Mouse (Mus musculus): ENCODE data around the gene Gm11114. TPM values are rescaled to one million over a fixed set of nuclear protein-coding genes. Genes with fewer than 3 reads are reported as not detected.
A peak's percentile ranks its signal among the peaks of the same experiment; 100 is the strongest.

Gm11114 gene
- polyA plus RNA-seq, 1 experiment from 2014 or later, result not detected

DNA sequence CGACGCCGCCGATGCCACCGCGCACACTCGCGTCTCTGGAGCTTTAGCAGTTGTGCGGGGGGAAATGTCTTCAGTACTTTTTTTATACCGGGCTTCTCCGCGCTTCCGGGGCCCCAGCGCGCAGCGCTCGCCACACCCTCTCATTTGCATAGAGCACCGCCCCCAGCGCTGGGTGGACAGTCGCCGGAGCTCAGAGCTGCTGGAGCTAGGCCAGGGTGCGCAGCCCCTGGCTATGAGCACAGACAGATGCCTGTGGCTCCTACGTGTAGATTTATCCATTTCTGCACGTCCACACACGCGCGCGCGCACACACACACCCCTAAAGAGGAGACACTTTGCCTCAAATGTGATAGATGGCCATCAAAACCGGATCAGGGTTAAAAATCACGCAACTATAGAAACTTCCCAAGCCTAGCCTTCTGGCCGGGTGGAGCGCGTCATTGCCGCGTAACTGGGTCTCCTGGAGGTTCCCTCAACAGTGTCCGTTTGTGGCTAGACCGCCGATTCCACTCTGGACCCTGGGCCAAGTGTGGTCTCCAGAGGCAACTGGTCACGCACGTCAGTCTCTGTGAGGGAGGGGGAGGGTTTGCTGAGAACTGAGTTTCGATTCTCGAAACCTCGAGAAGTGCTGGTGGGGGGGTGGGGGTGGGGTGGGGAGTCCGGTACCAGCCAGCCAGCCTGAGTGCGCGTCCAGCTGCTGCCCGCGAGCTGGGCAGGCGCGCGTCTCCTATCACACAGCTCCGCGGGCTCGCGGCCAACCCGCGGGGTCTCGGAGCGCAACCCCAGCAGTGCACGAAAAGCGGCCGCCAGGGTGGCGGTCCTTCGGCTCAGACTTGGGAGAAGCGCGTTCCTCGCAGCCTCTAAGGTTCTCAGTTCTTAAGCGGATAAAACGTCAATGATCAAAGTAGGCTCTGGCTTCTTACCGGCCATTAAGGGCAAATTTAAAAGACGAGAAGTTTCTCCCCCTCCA, 15.0 kb downstream of the Gm11114 start, which contains the start of gene Tent5a:
TSS of gene Tent5a (minus strand) at position 107 of the 970 bp plus-strand sequence.
- H3K4me1 ChIP-seq, result peaks cover 18% of the 10 kb centered on the region; the same call in 1 of the 2 replicates
- peak; percentile 91 for ATAC-seq (ENCODE audit: insufficient number of reproducible peaks, low FRiP score, low TSS enrichment, low read depth)
- H3K36me3 ChIP-seq, result no peaks in the 10 kb centered on the region
- peak within 1 kb of the TSS; percentile 65 for H3K9ac ChIP-seq
- peak within 1 kb of the TSS; percentile 95 for H3K27ac ChIP-seq
- H3K27me3 ChIP-seq, result peaks cover 6% of the 10 kb centered on the region; the same call in 1 of the 2 replicates
- WGBS, result under 1% methylated on average over 72 of the region's 72 CpGs
- peak within 1 kb of the TSS; percentile 87 for H3K4me2 ChIP-seq
- peak within 1 kb of the TSS; percentile 72 for H3K4me3 ChIP-seq
- no peaks in the 10 kb centered on the region for H3K9me3 ChIP-seq

GRCm38 (mm10) chr9:85328259-85328658, 15.7 kb downstream of the Gm11114 start:
- Histone ChIP-seq H3K4me1 (peaks cover 18% of the 10 kb centered on the region; the same call in 1 of the 2 replicates), H3K27me3 (peaks cover 6% of the 10 kb centered on the region; the same call in 1 of the 2 replicates), H3K36me3 (no peaks in the 10 kb centered on the region), H3K27ac (peak overlapping the region; percentile 95), H3K4me2 (peak overlapping the region; percentile 87), H3K9me3 (no peaks in the 10 kb centered on the region), H3K4me3 (peak overlapping the region; percentile 72), H3K9ac (peak overlapping the region; percentile 65)
- peak; percentile 45 for ATAC-seq (ENCODE audit: insufficient number of reproducible peaks, low FRiP score, low TSS enrichment, low read depth)
- 3% methylated on average over 16 of the region's 16 CpGs for WGBS

GRCm38 (mm10) chr9:85331521-85331920, 18.9 kb downstream of the Gm11114 start:
- Histone ChIP-seq H3K4me2 (no peak overlapping the region), H3K27me3 (peaks cover 3% of the 10 kb centered on the region; the same call in 1 of the 2 replicates), H3K27ac (no peak overlapping the region), H3K9me3 (no peaks in the 10 kb centered on the region), H3K9ac (no peak overlapping the region), H3K4me3 (no peak overlapping the region), H3K4me1 (peaks cover 12% of the 10 kb centered on the region; the same call in 1 of the 2 replicates), H3K36me3 (no peaks in the 10 kb centered on the region)
- WGBS, result 83% methylated on average over 2 of the region's 2 CpGs
- ATAC-seq (ENCODE audit: insufficient number of reproducible peaks, low FRiP score, low TSS enrichment, low read depth), result no peak

- Histone ChIP-seq H3K9me3 (no peaks in the 10 kb centered on the region), H3K9ac (no peak overlapping the region), H3K4me3 (no peak overlapping the region), H3K36me3 (no peaks in the 10 kb centered on the region), H3K27me3 (no peaks in the 10 kb centered on the region), H3K27ac (no peak overlapping the region), H3K4me2 (no peak overlapping the region), H3K4me1 (no peaks in the 10 kb centered on the region)
- WGBS, result 88% methylated on average over 7 of the region's 7 CpGs
- ATAC-seq (ENCODE audit: insufficient number of reproducible peaks, low FRiP score, low TSS enrichment, low read depth), result no peak
Observed at GRCm38 (mm10) chr9:85336046-85336445, 23.5 kb downstream of the Gm11114 start.

DNA sequence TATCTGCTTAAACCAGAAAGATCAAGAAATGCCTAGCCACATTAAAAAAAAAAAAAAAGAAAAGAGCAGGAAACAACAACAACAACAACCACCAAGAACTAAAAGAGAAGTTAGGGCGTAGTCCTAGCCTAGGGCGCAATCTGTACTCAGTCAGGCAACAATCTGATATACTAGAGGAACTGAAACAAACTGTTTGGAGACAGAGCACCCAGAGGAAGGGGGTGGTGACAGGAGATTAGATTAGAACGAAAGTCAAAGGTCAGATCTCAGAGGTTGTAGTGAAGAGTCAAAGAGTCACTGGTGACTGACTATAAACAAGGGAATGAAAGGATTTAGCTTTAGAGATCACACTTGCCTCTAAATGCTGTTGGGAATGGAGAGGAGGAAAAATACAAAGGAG, 27.7 kb downstream of the Gm11114 start:
- Histone ChIP-seq H3K36me3 (no peaks in the 10 kb centered on the region), H3K27ac (no peak overlapping the region), H3K4me2 (no peak overlapping the region), H3K27me3 (no peaks in the 10 kb centered on the region), H3K4me1 (no peaks in the 10 kb centered on the region), H3K9ac (no peak overlapping the region), H3K9me3 (no peaks in the 10 kb centered on the region), H3K4me3 (no peak overlapping the region)
- WGBS, result 73% methylated on average over 3 of the region's 3 CpGs
- ATAC-seq (ENCODE audit: insufficient number of reproducible peaks, low FRiP score, low TSS enrichment, low read depth), result no peak

DNA sequence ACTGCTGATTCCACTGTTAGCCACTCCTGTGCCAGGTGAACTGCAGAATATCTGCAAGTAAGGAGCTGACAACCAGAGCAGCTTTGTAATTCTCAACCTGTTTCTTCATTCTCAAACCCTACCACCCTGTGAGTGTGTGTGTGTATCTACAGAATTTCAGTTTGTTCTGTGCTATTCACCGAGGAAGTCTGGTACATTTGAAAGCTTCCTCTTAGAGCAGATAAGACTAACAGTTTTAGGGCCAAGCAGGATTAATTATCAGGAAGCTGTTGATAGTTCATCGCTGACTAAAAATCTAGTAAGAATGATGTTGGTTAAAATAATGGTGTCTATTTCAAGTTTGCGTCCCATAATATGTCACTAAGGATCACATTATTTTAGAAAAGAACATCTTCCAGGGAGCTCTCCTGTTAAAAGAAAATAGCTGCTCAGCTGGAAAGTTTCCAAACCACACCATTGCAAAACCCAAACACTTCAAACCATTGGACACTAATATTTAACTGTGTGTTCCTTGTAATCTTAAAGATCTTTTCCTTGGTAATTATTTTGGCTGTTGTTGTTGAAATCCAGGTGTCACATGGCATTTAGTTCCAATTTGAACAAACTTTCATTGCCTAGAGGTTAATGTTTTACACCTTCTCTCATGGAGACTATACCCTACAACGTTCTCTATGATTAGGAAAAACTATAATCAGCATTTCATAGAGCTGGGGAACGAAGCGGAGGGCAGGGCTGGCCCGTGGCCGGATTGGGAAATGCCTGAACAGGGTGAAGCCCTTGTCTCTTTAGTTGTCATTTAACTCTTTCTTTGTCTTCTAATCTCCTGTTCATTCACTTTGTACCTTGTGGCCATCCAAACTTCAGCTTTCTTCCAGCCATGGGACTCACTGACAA, 30.6 kb downstream of the Gm11114 start:
- no peak overlapping the region for H3K4me2 ChIP-seq
- H3K36me3 ChIP-seq, result no peaks in the 10 kb centered on the region
- H3K9me3 ChIP-seq, result no peaks in the 10 kb centered on the region
- no peaks in the 10 kb centered on the region for H3K27me3 ChIP-seq
- no peaks in the 10 kb centered on the region for H3K4me1 ChIP-seq
- H3K4me3 ChIP-seq, result no peak overlapping the region
- WGBS, result 64% methylated on average over 8 of the region's 8 CpGs
- ATAC-seq (ENCODE audit: insufficient number of reproducible peaks, low FRiP score, low TSS enrichment, low read depth), result no peak
- no peak overlapping the region for H3K27ac ChIP-seq
- no peak overlapping the region for H3K9ac ChIP-seq

- H3K36me3 ChIP-seq, result no peaks in the 10 kb centered on the region
- no peak for ATAC-seq (ENCODE audit: insufficient number of reproducible peaks, low FRiP score, low TSS enrichment, low read depth)
- H3K9ac ChIP-seq, result no peak overlapping the region
Observed at GRCm38 (mm10) chr9:85347823-85348523, 35.4 kb downstream of the Gm11114 start.

DNA sequence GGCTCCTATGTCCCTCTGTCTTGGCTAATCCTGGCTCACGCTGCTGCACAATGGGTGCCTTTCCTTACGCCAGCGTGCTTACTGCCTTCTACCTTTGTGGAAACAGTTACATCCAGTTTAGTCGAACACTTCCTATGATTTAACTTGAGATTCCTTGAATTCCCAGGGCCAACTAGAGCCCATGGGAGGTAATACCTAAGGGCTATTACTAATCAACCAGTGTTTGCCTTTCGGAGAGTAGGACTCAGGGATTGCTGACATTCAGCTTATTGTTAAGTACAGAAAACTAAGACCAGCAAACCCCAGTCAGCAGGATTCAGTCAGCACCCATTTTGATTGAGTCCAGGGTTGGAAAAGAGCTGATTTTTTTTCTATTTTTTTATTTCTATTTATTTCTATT, 43.0 kb downstream of the Gm11114 start:
- Histone ChIP-seq H3K4me2 (no peak overlapping the region), H3K27ac (no peak overlapping the region), H3K27me3 (no peaks in the 10 kb centered on the region), H3K4me3 (no peak overlapping the region), H3K9me3 (no peaks in the 10 kb centered on the region), H3K9ac (no peak overlapping the region), H3K4me1 (no peaks in the 10 kb centered on the region), H3K36me3 (no peaks in the 10 kb centered on the region)
- 82% methylated on average over 5 of the region's 5 CpGs for WGBS
- ATAC-seq (ENCODE audit: insufficient number of reproducible peaks, low FRiP score, low TSS enrichment, low read depth), result no peak

More at GRCm38 (mm10) chr9:85347823-85348523, 35.4 kb downstream of the Gm11114 start:
- no peaks in the 10 kb centered on the region for H3K27me3 ChIP-seq
- WGBS, result 57% methylated on average over 10 of the region's 10 CpGs
- no peak overlapping the region for H3K4me3 ChIP-seq
- H3K4me2 ChIP-seq, result no peak overlapping the region
- no peaks in the 10 kb centered on the region for H3K9me3 ChIP-seq
- H3K4me1 ChIP-seq, result no peaks in the 10 kb centered on the region
- no peak overlapping the region for H3K27ac ChIP-seq

DNA sequence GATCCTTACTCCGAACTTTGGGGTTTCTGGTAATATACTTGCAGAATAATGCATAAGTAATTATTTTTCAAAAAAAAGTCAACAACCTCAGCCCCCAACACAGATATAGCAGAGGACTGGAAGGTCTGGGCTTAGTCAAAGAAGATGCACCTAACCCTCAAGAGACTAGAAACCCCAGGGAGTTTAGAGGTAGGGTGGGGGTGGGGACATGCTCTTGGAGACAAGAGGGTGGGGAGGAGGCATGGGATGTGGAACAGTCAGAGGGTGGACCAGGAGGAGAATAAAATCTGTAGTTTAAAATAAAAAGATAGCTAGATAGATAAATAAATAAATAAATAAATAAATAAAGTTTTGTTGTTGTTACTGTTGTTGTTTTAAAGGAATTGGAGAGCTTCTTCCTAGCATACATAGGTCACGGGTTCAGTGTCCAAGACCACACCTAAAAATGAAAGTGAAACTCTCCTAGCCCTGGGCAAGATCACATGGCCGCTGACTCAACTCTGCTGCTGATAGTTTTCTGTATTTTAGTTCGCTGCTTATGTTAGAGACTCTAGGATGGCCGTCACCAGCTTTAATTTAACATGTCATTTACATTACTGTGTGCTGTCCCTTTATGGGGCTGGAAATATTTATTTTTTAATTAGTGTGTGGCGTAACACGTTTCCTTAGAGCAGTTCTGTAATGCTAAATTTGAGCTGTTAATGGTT, 44.7 kb downstream of the Gm11114 start:
- no peaks in the 10 kb centered on the region for H3K27me3 ChIP-seq
- no peak overlapping the region for H3K27ac ChIP-seq
- H3K4me3 ChIP-seq, result no peak overlapping the region
- WGBS, result 66% methylated on average over 7 of the region's 7 CpGs
- H3K4me2 ChIP-seq, result no peak overlapping the region
- H3K36me3 ChIP-seq, result no peaks in the 10 kb centered on the region
- ATAC-seq (ENCODE audit: insufficient number of reproducible peaks, low FRiP score, low TSS enrichment, low read depth), result no peak
- no peaks in the 10 kb centered on the region for H3K9me3 ChIP-seq
- no peak overlapping the region for H3K9ac ChIP-seq
- no peaks in the 10 kb centered on the region for H3K4me1 ChIP-seq
